Mouse (Mus musculus) midbrain, embryonic 11.5 days (tissue): ENCODE measurements at regions not wholly inside any gene's neighbourhood (a gene's known extent, or its start where the extent isn't known, plus 50 kb on each side); places are given as distances from the start of the nearest gene placed in this dataset.
A peak's percentile ranks its signal among the peaks of the same experiment; 100 is the strongest.

Experiments used
- ATAC-seq: fragments of 200-750 bp; cut with Nextera tagmentation; 2 replicates; pipeline ENCODE4 v1.8.0; 2017; ENCODE audit warnings: moderate TSS enrichment, moderate library complexity; ENCODE audit not compliant: low FRiP score
- DNase-seq: peaks from one replicate; pipeline ENCODE4 v3.0.0; 2015; ENCODE audit warnings: low spot score; ENCODE audit errors: missing footprints
- H3K27ac ChIP-seq: fragments of 300-500 bp; sonication (generic); 2 replicates; pipeline ENCODE4 v1.5.1; 2014; ENCODE audit warnings: low read depth, low read length
- H3K27me3 ChIP-seq: fragments of 300-500 bp; sonication (generic); 2 replicates; pipeline ENCODE4 v1.6.1; 2014; ENCODE audit warnings: mild to moderate bottlenecking, low read length, moderate library complexity, mixed read lengths; ENCODE audit not compliant: control insufficient read depth, insufficient read depth
- H3K36me3 ChIP-seq: fragments of 300-500 bp; sonication (generic); 2 replicates; pipeline ENCODE4 v1.6.1; 2014; ENCODE audit warnings: mild to moderate bottlenecking, low read length, moderate library complexity, mixed read lengths; ENCODE audit not compliant: control insufficient read depth, insufficient read depth
- H3K4me1 ChIP-seq: fragments of 300-500 bp; sonication (generic); 2 replicates; pipeline ENCODE4 v1.6.1; 2014; ENCODE audit warnings: low read length; ENCODE audit not compliant: control insufficient read depth, insufficient read depth
- H3K4me2 ChIP-seq: fragments of 300-500 bp; sonication (generic); 2 replicates; pipeline ENCODE4 v1.6.1; 2014; ENCODE audit warnings: mild to moderate bottlenecking, moderate library complexity
- H3K4me3 ChIP-seq: fragments of 300-500 bp; sonication (generic); 2 replicates; pipeline ENCODE4 v1.5.1; 2014; ENCODE audit warnings: low read depth, low read length
- H3K9ac ChIP-seq: fragments of 300-500 bp; sonication (generic); 2 replicates; pipeline ENCODE4 v1.6.1; 2014; ENCODE audit warnings: low read length
- H3K9me3 ChIP-seq: fragments of 300-500 bp; sonication (generic); 2 replicates; pipeline ENCODE4 v1.6.1; 2016; ENCODE audit warnings: low read length; ENCODE audit not compliant: control insufficient read depth
- WGBS: fragments of 180-500 bp; shearing (Covaris S2); extraction: QIAGEN DNeasy Blood & Tissue Kit; methylation state at CpG from one replicate; pipeline ENCODE4 v1.1.7; 2014; 5-methylcytosine and 5-hydroxymethylcytosine counted together

DNA sequence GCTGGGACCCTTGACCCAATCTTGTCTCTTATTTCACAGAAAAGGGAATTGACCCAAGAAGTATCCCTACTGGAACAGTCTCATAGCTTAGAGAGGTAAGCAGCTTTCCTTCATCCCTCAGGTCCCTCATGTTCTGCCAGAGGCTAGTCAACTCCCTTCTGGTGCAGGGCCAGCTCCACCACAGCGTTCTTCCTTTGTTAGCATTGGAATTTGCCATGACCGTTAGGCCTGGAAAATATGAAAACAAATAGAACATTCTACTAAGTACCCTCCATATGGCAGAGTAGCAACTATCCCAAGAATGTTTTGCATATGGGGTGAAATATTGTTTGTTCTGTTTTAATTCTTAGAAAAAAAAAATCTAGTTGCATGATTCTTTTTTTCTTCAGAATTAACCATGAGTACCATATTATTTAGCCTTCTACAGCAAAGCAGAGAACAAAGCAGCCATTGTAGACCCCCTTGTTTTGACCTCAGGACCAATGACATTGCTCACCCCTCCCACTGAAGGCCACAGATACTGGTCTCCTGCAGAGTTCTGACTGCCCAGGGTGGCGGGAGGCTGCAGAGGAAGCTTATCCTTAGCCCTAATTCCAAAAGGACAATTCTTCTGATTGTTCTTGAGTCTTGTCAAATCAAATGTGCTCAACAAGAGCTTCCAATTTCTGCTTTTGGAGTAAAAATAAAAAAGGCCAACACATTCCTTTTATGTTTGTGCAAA, 78.1 kb upstream of the Ehbp1 start:
- Histone ChIP-seq H3K9ac (no peak overlapping the region), H3K4me1 (no peaks in the 10 kb centered on the region), H3K4me3 (no peak overlapping the region), H3K27ac (no peak overlapping the region), H3K4me2 (no peak overlapping the region), H3K36me3 (no peaks in the 10 kb centered on the region), H3K27me3 (no peaks in the 10 kb centered on the region), H3K9me3 (no peaks in the 10 kb centered on the region)
- 54% methylated on average over 3 of the region's 3 CpGs for WGBS
- ATAC-seq (no peak), DNase-seq (no peak)

DNA sequence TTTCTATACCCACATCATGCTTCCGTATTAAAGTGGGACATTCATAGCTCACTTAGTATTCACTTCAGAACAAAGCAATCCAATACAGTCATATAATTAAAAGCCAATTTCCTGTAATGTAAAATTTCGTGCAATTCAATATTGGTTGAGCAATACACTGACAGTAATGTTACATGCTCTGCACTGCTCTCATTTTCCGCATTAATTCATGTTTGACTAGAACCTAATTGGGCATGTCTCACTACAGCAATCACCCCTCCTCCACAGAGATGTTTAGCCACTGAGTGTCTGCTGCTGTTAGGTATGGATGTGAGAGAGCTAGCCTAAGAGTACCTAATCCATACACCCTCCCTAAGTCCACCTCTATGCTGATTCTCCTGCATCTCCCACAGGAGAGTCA, 79.7 kb upstream of the Ehbp1 start:
- Histone ChIP-seq H3K36me3 (no peaks in the 10 kb centered on the region), H3K4me1 (no peaks in the 10 kb centered on the region), H3K9me3 (no peaks in the 10 kb centered on the region), H3K4me2 (no peak overlapping the region), H3K4me3 (no peak overlapping the region), H3K27ac (no peak overlapping the region), H3K27me3 (no peaks in the 10 kb centered on the region), H3K9ac (no peak overlapping the region)
- no peak for ATAC-seq
- no peak for DNase-seq
- WGBS, result 86% methylated on average over 3 of the region's 3 CpGs

DNA sequence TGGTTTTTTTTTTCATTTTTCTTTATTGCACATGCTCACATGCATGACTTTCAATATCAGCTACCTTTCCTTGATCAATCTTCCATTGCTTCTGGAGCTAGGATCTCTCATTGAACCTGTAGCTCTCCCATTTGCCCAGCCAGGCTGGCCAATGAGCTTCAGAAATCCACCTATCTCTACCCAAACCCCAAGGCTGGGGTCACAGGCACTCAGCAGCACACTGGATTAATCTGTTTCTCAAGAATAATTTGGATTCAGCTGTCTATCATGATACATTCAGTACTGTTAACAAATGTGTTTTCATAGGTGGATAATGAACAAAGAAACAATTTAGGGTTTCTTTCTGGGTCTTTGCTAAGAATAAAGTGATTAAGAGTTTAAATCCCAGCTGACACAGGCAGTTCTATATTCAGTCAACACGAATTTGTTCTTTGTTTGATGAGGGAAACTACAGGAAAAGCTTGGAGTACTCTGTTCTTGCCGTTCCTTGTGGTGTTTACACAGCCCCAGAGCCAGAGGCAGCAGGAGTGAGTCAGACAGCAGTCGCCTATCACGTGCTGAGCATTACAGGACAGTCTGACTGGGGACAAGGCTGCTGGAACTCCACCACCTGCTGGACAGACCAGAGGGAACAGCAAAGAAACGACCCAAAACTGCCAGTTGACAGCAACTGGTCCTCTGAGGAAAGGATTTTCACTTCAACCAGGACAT, 74.6 kb upstream of the Tmem17 start:
- H3K4me3 ChIP-seq, result no peak overlapping the region
- ATAC-seq (peak; percentile 96), DNase-seq (peak; percentile 87)
- H3K27me3 ChIP-seq, result no peaks in the 10 kb centered on the region
- H3K4me2 ChIP-seq, result no peak overlapping the region
- H3K9me3 ChIP-seq, result no peaks in the 10 kb centered on the region
- no peaks in the 10 kb centered on the region for H3K4me1 ChIP-seq
- H3K36me3 ChIP-seq, result no peaks in the 10 kb centered on the region
- WGBS, result 19% methylated on average over 5 of the region's 5 CpGs
- H3K9ac ChIP-seq, result no peak overlapping the region
- no peak overlapping the region for H3K27ac ChIP-seq

GRCm38 (mm10) chr11:22437851-22438215, 74.1 kb upstream of the Tmem17 start:
- H3K27ac ChIP-seq, result no peak overlapping the region
- H3K4me3 ChIP-seq, result no peak overlapping the region
- no peaks in the 10 kb centered on the region for H3K4me1 ChIP-seq
- no peaks in the 10 kb centered on the region for H3K27me3 ChIP-seq
- DNase-seq (no peak), ATAC-seq (peak; percentile 24; the same call in 1 of the 2 replicates)
- no peaks in the 10 kb centered on the region for H3K9me3 ChIP-seq
- no peaks in the 10 kb centered on the region for H3K36me3 ChIP-seq
- H3K4me2 ChIP-seq, result no peak overlapping the region
- 88% methylated on average over 5 of the region's 5 CpGs for WGBS
- no peak overlapping the region for H3K9ac ChIP-seq

DNA sequence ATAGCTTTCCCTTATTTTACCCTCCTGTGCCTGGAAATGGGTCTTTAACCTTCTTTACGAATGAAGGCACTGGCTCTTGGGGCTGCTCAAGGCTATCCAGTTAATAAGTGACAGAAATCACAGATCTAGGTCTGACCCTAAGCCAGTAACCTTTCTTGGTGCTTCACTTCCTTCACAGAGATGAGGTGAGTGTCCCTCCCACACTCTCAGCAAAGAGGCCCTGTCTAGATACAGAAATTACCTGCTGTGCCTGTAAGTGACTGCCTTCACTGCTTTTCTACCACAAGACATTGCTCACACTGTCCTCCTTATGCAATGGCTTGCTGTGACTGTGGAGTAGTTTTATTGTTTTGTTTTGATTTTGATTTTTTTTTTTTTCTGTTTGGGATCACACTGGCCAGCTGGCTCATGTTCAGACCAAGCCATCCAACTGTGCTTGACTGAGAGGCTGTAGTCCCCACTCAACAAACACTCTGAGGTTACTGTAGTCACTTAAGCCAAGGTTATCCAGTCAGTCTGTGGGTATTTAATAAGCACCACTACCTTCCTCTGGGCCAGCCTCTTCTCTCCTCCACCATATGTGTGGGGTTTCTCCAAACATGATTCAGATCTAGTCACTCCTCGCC, 73.3 kb upstream of the Tmem17 start:
- 88% methylated on average over 2 of the region's 2 CpGs for WGBS
- no peak overlapping the region for H3K4me2 ChIP-seq
- no peak for ATAC-seq
- no peak overlapping the region for H3K4me3 ChIP-seq
- no peak for DNase-seq
- H3K36me3 ChIP-seq, result no peaks in the 10 kb centered on the region
- H3K4me1 ChIP-seq, result no peaks in the 10 kb centered on the region
- H3K9ac ChIP-seq, result no peak overlapping the region
- no peaks in the 10 kb centered on the region for H3K27me3 ChIP-seq
- no peak overlapping the region for H3K27ac ChIP-seq
- no peaks in the 10 kb centered on the region for H3K9me3 ChIP-seq

GRCm38 (mm10) chr11:22440521-22440920, 71.4 kb upstream of the Tmem17 start:
- Histone ChIP-seq H3K9ac (no peak overlapping the region), H3K4me2 (no peak overlapping the region), H3K27ac (no peak overlapping the region), H3K27me3 (no peaks in the 10 kb centered on the region), H3K4me1 (no peaks in the 10 kb centered on the region), H3K4me3 (no peak overlapping the region), H3K9me3 (no peaks in the 10 kb centered on the region), H3K36me3 (no peaks in the 10 kb centered on the region)
- no peak for ATAC-seq
- DNase-seq, result no peak
- WGBS, result 91% methylated on average over 2 of the region's 2 CpGs

- DNase-seq, result no peak
- no peaks in the 10 kb centered on the region for H3K4me1 ChIP-seq
These were observed 58.7 kb upstream of the Tmem17 start for GRCm38 (mm10) chr11:22453161-22453560.

GRCm38 (mm10) chr11:22456286-22456685, 55.6 kb upstream of the Tmem17 start:
- DNase-seq, result no peak
- no peaks in the 10 kb centered on the region for H3K4me1 ChIP-seq
- H3K27ac ChIP-seq, result no peak overlapping the region
- H3K36me3 ChIP-seq, result no peaks in the 10 kb centered on the region
- H3K9me3 ChIP-seq, result no peaks in the 10 kb centered on the region
- no peaks in the 10 kb centered on the region for H3K27me3 ChIP-seq
- H3K4me3 ChIP-seq, result no peak overlapping the region
- H3K4me2 ChIP-seq, result no peak overlapping the region
- 92% methylated on average over 9 of the region's 9 CpGs for WGBS
- H3K9ac ChIP-seq, result no peak overlapping the region
- no peak for ATAC-seq

More at GRCm38 (mm10) chr11:22453161-22453560, 58.7 kb upstream of the Tmem17 start:
- H3K36me3 ChIP-seq, result no peaks in the 10 kb centered on the region
- no peak overlapping the region for H3K4me3 ChIP-seq
- H3K4me2 ChIP-seq, result no peak overlapping the region
- no peaks in the 10 kb centered on the region for H3K9me3 ChIP-seq
- H3K27me3 ChIP-seq, result no peaks in the 10 kb centered on the region
- no peak overlapping the region for H3K27ac ChIP-seq
- ATAC-seq, result no peak
- no peak overlapping the region for H3K9ac ChIP-seq

DNA sequence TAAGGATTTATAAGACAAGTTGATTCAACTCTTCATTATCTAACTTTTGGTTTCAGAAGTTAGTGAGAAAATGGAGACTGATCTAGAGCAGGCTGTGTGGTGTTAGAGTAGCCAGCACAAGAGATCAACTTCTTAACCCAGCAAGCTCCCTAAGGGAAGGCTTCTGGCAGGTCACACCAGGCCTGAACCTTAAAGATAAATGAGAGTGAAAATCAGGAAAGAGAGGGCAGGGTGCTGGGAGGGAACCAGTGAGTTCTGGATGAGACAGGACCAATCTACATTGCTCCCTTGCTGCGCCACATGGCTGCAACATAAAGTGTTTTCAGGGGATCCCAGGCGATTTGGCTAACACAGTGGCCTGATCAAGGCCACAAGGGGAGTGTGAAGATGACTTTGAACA, 54.7 kb upstream of the Tmem17 start:
- H3K4me2 ChIP-seq, result no peak overlapping the region
- no peaks in the 10 kb centered on the region for H3K36me3 ChIP-seq
- no peak for ATAC-seq
- H3K9ac ChIP-seq, result no peak overlapping the region
- H3K4me1 ChIP-seq, result no peaks in the 10 kb centered on the region
- WGBS, result 86% methylated on average over 2 of the region's 2 CpGs
- no peaks in the 10 kb centered on the region for H3K27me3 ChIP-seq
- H3K27ac ChIP-seq, result no peak overlapping the region
- no peak for DNase-seq
- H3K4me3 ChIP-seq, result no peak overlapping the region
- H3K9me3 ChIP-seq, result no peaks in the 10 kb centered on the region
